Mouse (Mus musculus): ENCODE measurements around the gene Rtn4rl1. TPM values are rescaled to one million over a fixed set of nuclear protein-coding genes. Genes with fewer than 3 reads are reported as not detected.

The Rtn4rl1 gene
- polyA plus RNA-seq, 1 experiment from 2014 or later: 2.0 TPM

GRCm38 (mm10) chr11:75196131-75196530 is 2.5 kb downstream of the Rtn4rl1 start:
- ATAC-seq (replicated peaks; ENCODE audit: low FRiP score, low TSS enrichment, low read depth) (no peak), DNase-seq (ENCODE audit: low spot score) (no peak)
- no peak overlapping the region for H3K4me3 ChIP-seq (ENCODE audit: low read depth, low read length)
- H3K4me2 ChIP-seq (ENCODE audit: low read length): no peak overlapping the region
- peaks cover 68% of the 10 kb centered on the region for H3K27me3 ChIP-seq (replicated peaks; ENCODE audit: control insufficient read depth, insufficient read depth, low read length)
- H3K4me1 ChIP-seq (replicated peaks; ENCODE audit: control insufficient read depth, insufficient read depth, low read length): peaks cover 15% of the 10 kb centered on the region
- no peaks in the 10 kb centered on the region for H3K9me3 ChIP-seq (ENCODE audit: control insufficient read depth, low read length)
- H3K27ac ChIP-seq (ENCODE audit: low read depth): no peak overlapping the region
- H3K36me3 ChIP-seq (ENCODE audit: control insufficient read depth, insufficient read depth, low read length): no peaks in the 10 kb centered on the region
- no peak overlapping the region for H3K9ac ChIP-seq (ENCODE audit: low read length)
- 54% methylated on average over 6 of the region's 6 CpGs for WGBS

DNA sequence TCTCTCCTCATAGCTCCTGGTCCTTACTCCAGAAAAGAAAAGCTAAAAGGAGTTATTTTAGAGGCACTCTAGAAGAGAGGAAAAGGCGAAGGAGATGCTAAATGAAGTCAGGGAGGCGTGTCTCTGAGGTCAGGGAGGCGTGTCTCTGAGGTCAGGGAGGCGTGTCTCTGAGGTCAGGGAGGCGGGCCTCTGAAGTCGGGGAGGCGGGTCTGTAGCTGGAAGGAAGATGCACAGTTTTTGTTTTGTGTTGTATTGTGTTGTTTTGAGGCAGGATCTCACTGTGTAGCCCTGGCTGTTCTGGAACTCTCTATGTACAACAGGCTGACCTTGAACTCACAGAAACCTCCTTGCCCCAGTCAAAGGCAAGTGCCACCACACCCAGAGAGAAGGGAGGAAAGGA is 4.4 kb downstream of the Rtn4rl1 start:
- H3K27ac ChIP-seq (ENCODE audit: low read depth): no peak overlapping the region
- no peak overlapping the region for H3K4me2 ChIP-seq (ENCODE audit: low read length)
- H3K4me1 ChIP-seq (replicated peaks; ENCODE audit: control insufficient read depth, insufficient read depth, low read length): peaks cover 18% of the 10 kb centered on the region
- ATAC-seq (replicated peaks; ENCODE audit: low FRiP score, low TSS enrichment, low read depth) (no peak), DNase-seq (ENCODE audit: low spot score) (no peak)
- 38% methylated on average over 7 of the region's 7 CpGs for WGBS
- H3K9me3 ChIP-seq (ENCODE audit: control insufficient read depth, low read length): no peaks in the 10 kb centered on the region
- no peak overlapping the region for H3K9ac ChIP-seq (ENCODE audit: low read length)
- no peak overlapping the region for H3K4me3 ChIP-seq (ENCODE audit: low read depth, low read length)
- peaks cover 55% of the 10 kb centered on the region for H3K27me3 ChIP-seq (replicated peaks; ENCODE audit: control insufficient read depth, insufficient read depth, low read length)
- H3K36me3 ChIP-seq (ENCODE audit: control insufficient read depth, insufficient read depth, low read length): no peaks in the 10 kb centered on the region

- Histone ChIP-seq H3K4me3 (ENCODE audit: low read depth, low read length) (no peak overlapping the region), H3K9ac (ENCODE audit: low read length) (no peak overlapping the region), H3K36me3 (ENCODE audit: control insufficient read depth, insufficient read depth, low read length) (no peaks in the 10 kb centered on the region), H3K4me1 (replicated peaks; ENCODE audit: control insufficient read depth, insufficient read depth, low read length) (peaks cover 18% of the 10 kb centered on the region), H3K27me3 (replicated peaks; ENCODE audit: control insufficient read depth, insufficient read depth, low read length) (peaks cover 46% of the 10 kb centered on the region), H3K4me2 (ENCODE audit: low read length) (no peak overlapping the region), H3K9me3 (ENCODE audit: control insufficient read depth, low read length) (no peaks in the 10 kb centered on the region), H3K27ac (ENCODE audit: low read depth) (no peak overlapping the region)
- ATAC-seq (replicated peaks; ENCODE audit: low FRiP score, low TSS enrichment, low read depth) (no peak), DNase-seq (ENCODE audit: low spot score) (no peak)
- WGBS: 70% methylated on average over 4 of the region's 4 CpGs
These were observed 5.2 kb downstream of the Rtn4rl1 start for GRCm38 (mm10) chr11:75198792-75199191.

DNA sequence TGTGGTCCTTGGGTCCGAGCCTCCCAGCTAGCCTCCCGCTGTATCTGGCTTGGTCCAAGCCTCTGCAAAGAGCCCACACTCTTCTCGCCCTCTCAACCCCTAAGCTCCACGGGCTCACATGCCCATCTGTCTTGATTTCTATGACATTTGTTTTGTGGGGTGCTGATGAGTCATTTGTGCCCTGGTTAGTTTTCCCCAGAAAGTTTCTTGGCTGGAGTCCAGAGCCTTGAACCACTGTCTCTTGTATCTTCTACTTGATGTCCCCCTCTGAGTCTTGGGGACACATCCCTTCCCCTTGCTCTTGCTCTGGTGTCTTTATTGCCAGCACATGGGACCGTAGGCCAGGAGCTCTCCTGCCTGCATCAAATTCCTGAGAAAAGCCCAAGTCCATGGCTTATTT is 6.4 kb downstream of the Rtn4rl1 start:
- no peak overlapping the region for H3K4me2 ChIP-seq (ENCODE audit: low read length)
- peaks cover 35% of the 10 kb centered on the region for H3K27me3 ChIP-seq (replicated peaks; ENCODE audit: control insufficient read depth, insufficient read depth, low read length)
- H3K4me3 ChIP-seq (ENCODE audit: low read depth, low read length): no peak overlapping the region
- no peak overlapping the region for H3K27ac ChIP-seq (ENCODE audit: low read depth)
- H3K4me1 ChIP-seq (replicated peaks; ENCODE audit: control insufficient read depth, insufficient read depth, low read length): peaks cover 8% of the 10 kb centered on the region
- ATAC-seq (replicated peaks; ENCODE audit: low FRiP score, low TSS enrichment, low read depth) (no peak), DNase-seq (ENCODE audit: low spot score) (no peak)
- WGBS: 72% methylated on average over 5 of the region's 5 CpGs
- H3K9ac ChIP-seq (ENCODE audit: low read length): no peak overlapping the region
- no peaks in the 10 kb centered on the region for H3K9me3 ChIP-seq (ENCODE audit: control insufficient read depth, low read length)
- H3K36me3 ChIP-seq (ENCODE audit: control insufficient read depth, insufficient read depth, low read length): no peaks in the 10 kb centered on the region

- H3K9ac ChIP-seq (ENCODE audit: low read length): no peak overlapping the region
- H3K4me3 ChIP-seq (ENCODE audit: low read depth, low read length): no peak overlapping the region
- H3K36me3 ChIP-seq (ENCODE audit: control insufficient read depth, insufficient read depth, low read length): no peaks in the 10 kb centered on the region
- 0 out of 2 replicates have a peak, but pooled peaks cover 3% of the 10 kb centered on the region for H3K4me1 ChIP-seq (replicated peaks; ENCODE audit: control insufficient read depth, insufficient read depth, low read length)
- no peak for ATAC-seq (replicated peaks; ENCODE audit: low FRiP score, low TSS enrichment, low read depth)
- H3K9me3 ChIP-seq (ENCODE audit: control insufficient read depth, low read length): no peaks in the 10 kb centered on the region
- no peak overlapping the region for H3K4me2 ChIP-seq (ENCODE audit: low read length)
- no peak for DNase-seq (ENCODE audit: low spot score)
- WGBS: 91% methylated on average over 12 of the region's 12 CpGs
- no peak overlapping the region for H3K27ac ChIP-seq (ENCODE audit: low read depth)
- H3K27me3 ChIP-seq (replicated peaks; ENCODE audit: control insufficient read depth, insufficient read depth, low read length): peaks cover 25% of the 10 kb centered on the region
These were observed 7.4 kb downstream of the Rtn4rl1 start for GRCm38 (mm10) chr11:75200935-75201334.

- 42% methylated on average over 8 of the region's 8 CpGs for WGBS
- no peak overlapping the region for H3K9ac ChIP-seq (ENCODE audit: low read length)
These were observed 8.1 kb downstream of the Rtn4rl1 start for GRCm38 (mm10) chr11:75201721-75202120.

GRCm38 (mm10) chr11:75203926-75204325 is 10.3 kb downstream of the Rtn4rl1 start:
- Histone ChIP-seq H3K9me3 (ENCODE audit: control insufficient read depth, low read length) (no peaks in the 10 kb centered on the region), H3K36me3 (ENCODE audit: control insufficient read depth, insufficient read depth, low read length) (no peaks in the 10 kb centered on the region), H3K4me1 (replicated peaks; ENCODE audit: control insufficient read depth, insufficient read depth, low read length) (peaks cover 7% of the 10 kb centered on the region; the same call in 1 of the 2 replicates), H3K27me3 (replicated peaks; ENCODE audit: control insufficient read depth, insufficient read depth, low read length) (no peaks in the 10 kb centered on the region), H3K4me2 (ENCODE audit: low read length) (no peak overlapping the region), H3K27ac (ENCODE audit: low read depth) (no peak overlapping the region), H3K4me3 (ENCODE audit: low read depth, low read length) (no peak overlapping the region), H3K9ac (ENCODE audit: low read length) (no peak overlapping the region)
- ATAC-seq (replicated peaks; ENCODE audit: low FRiP score, low TSS enrichment, low read depth) (no peak), DNase-seq (ENCODE audit: low spot score) (no peak)
- 80% methylated on average over 4 of the region's 4 CpGs for WGBS

More at GRCm38 (mm10) chr11:75201721-75202120, 8.1 kb downstream of the Rtn4rl1 start:
- H3K4me2 ChIP-seq (ENCODE audit: low read length): no peak overlapping the region
- H3K4me1 ChIP-seq (replicated peaks; ENCODE audit: control insufficient read depth, insufficient read depth, low read length): 0 out of 2 replicates have a peak, but pooled peaks cover 3% of the 10 kb centered on the region
- peaks cover 17% of the 10 kb centered on the region; the same call in 1 of the 2 replicates for H3K27me3 ChIP-seq (replicated peaks; ENCODE audit: control insufficient read depth, insufficient read depth, low read length)
- H3K36me3 ChIP-seq (ENCODE audit: control insufficient read depth, insufficient read depth, low read length): no peaks in the 10 kb centered on the region
- no peak overlapping the region for H3K27ac ChIP-seq (ENCODE audit: low read depth)
- no peak for DNase-seq (ENCODE audit: low spot score)
- no peak for ATAC-seq (replicated peaks; ENCODE audit: low FRiP score, low TSS enrichment, low read depth)
- no peaks in the 10 kb centered on the region for H3K9me3 ChIP-seq (ENCODE audit: control insufficient read depth, low read length)
- H3K4me3 ChIP-seq (ENCODE audit: low read depth, low read length): no peak overlapping the region

GRCm38 (mm10) chr11:75204472-75204871 is 10.9 kb downstream of the Rtn4rl1 start:
- Histone ChIP-seq H3K4me3 (ENCODE audit: low read depth, low read length) (no peak overlapping the region), H3K4me1 (replicated peaks; ENCODE audit: control insufficient read depth, insufficient read depth, low read length) (peaks cover 7% of the 10 kb centered on the region; the same call in 1 of the 2 replicates), H3K9ac (ENCODE audit: low read length) (no peak overlapping the region), H3K27ac (ENCODE audit: low read depth) (no peak overlapping the region), H3K9me3 (ENCODE audit: control insufficient read depth, low read length) (no peaks in the 10 kb centered on the region), H3K4me2 (ENCODE audit: low read length) (no peak overlapping the region), H3K36me3 (ENCODE audit: control insufficient read depth, insufficient read depth, low read length) (no peaks in the 10 kb centered on the region), H3K27me3 (replicated peaks; ENCODE audit: control insufficient read depth, insufficient read depth, low read length) (no peaks in the 10 kb centered on the region)
- ATAC-seq (replicated peaks; ENCODE audit: low FRiP score, low TSS enrichment, low read depth) (no peak), DNase-seq (ENCODE audit: low spot score) (no peak)
- 58% methylated on average over 9 of the region's 9 CpGs for WGBS

- 73% methylated on average over 4 of the region's 4 CpGs for WGBS
- peak; percentile 38; the same call in 1 of the 2 replicates for ATAC-seq (replicated peaks; ENCODE audit: low FRiP score, low TSS enrichment, low read depth)
- Histone ChIP-seq H3K4me3 (ENCODE audit: low read depth, low read length) (no peak overlapping the region), H3K9me3 (ENCODE audit: control insufficient read depth, low read length) (no peaks in the 10 kb centered on the region), H3K4me2 (ENCODE audit: low read length) (no peak overlapping the region), H3K27ac (ENCODE audit: low read depth) (no peak overlapping the region), H3K27me3 (replicated peaks; ENCODE audit: control insufficient read depth, insufficient read depth, low read length) (no peaks in the 10 kb centered on the region), H3K4me1 (replicated peaks; ENCODE audit: control insufficient read depth, insufficient read depth, low read length) (peaks cover 11% of the 10 kb centered on the region; the same call in 1 of the 2 replicates), H3K9ac (ENCODE audit: low read length) (no peak overlapping the region), H3K36me3 (ENCODE audit: control insufficient read depth, insufficient read depth, low read length) (no peaks in the 10 kb centered on the region)
- peak; percentile 58 for DNase-seq (ENCODE audit: low spot score)
These were observed 12.8 kb downstream of the Rtn4rl1 start for GRCm38 (mm10) chr11:75206347-75206746.
